Mouse (Mus musculus) layer of hippocampus, adult 2 months (tissue): ENCODE data around the gene Hfe. TPM values are rescaled to one million over a fixed set of nuclear protein-coding genes. Genes with fewer than 3 reads are reported as not detected.
A peak's percentile ranks its signal among the peaks of the same experiment; 100 is the strongest.
"Not testable (repeated sequence)": the region's sequence is repeated elsewhere in the genome, so short reads cannot be mapped to it uniquely, and the experiment has no call there.

Source experiments
- DNase-seq, 2 experiments: peaks; one replicate each; pipeline ENCODE4 v3.0.0; 2022; ENCODE audit warnings: low spot score in 2 of 2
- H3K27ac ChIP-seq: fragments of 200-600 bp; 2 replicates; pipeline ENCODE4 v1.8.1; 2022
- H3K4me3 ChIP-seq: fragments of 200-600 bp; 2 replicates; pipeline ENCODE4 v1.8.1; 2022; ENCODE audit warnings: mild to moderate bottlenecking
- CTCF ChIP-seq: fragments of 200-600 bp; conservative IDR thresholded peaks from 2 replicates; pipeline ENCODE4 v1.8.1; 2022; ENCODE audit warnings: antibody characterized with exemption, mild to moderate bottlenecking, moderate library complexity
- total RNA-seq, 2 experiments: library from RNA; stranded (reverse); gene quantifications; 2 replicates each; pipeline ENCODE4 v1.2.3; 2021

The Hfe gene
- total RNA-seq, 2 experiments from 2014 or later, result 3.2 to 3.6 TPM

DNA sequence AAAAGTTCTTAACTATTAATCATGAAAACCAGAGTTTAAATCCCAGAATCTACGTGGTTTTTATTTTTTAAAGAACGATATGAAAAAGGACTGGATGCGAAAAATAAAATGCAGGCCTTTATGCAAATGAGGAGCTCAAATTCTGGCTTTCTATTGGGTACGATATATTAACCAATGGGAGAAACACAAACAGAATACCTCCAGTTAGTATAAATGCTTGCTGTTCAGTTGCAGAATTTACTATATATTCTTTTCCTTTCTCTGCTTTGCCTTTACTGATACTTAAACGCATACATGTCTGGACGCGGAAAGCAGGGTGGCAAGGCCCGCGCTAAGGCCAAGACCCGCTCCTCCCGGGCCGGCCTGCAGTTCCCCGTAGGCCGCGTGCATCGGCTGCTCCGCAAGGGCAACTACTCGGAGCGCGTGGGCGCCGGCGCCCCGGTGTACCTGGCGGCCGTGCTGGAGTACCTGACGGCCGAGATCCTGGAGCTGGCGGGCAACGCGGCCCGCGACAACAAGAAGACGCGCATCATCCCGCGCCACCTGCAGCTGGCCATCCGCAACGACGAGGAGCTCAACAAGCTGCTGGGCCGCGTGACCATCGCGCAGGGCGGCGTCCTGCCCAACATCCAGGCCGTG is 40.3 kb upstream of the Hfe start, which contains the start of gene Hist1h2ab:
TSS of gene Hist1h2ab (plus strand) at position 288 of the 639 bp plus-strand sequence.
- DNase-seq, result not testable (repeated sequence)
- TF ChIP-seq CTCF, result peak; percentile 31
- peak within 1 kb of the TSS; percentile 58 for H3K4me3 ChIP-seq
- peak within 1 kb of the TSS; percentile 93 for H3K27ac ChIP-seq

DNA sequence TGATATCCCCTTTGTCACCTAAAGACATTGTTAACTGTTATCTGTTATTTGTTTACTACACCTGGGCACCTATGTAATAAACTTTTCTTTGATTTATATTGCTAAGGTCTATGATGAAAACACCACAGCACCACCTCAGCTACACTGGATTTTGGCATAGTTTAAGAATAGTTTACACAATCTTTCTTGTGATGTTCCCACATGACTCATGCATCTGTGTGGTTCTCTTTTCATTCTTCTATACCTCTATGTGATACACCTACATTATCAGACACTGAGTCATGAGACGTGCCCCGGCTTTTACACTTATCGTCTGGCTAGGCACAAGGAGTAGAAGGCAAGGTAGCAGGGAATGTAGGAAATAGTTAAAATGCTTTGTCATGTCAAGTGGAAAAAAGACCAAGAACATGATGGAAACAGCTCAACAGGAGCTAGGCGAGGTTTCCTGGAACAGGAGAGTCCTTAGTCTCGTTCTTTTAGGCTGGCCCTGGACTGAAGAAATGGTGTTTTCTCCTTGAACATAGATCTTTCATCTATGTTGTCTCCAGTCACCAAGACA is 39.0 kb upstream of the Hfe start:
- DNase-seq, result no peak
- Histone ChIP-seq H3K4me3 (no peak overlapping the region), H3K27ac (peak overlapping the region; percentile 93)

DNA sequence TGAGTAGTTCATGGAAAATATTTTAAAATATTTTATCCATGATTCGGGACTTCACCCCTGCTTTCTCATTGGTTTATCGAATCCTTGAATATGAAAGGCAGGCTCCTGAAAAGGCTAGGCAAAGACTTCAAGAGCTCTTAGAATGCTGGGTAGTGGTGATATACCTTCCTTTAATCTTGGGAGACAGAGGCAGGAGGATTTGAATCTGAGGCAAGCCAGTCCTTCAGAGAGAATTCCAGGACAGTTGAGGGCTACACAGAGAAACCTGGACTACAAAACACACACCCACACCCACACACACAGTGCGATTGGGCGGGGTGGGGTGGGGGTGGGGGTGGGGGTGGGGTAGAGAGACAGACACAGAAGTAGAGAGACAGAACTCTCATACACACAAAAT is 37.2 kb upstream of the Hfe start:
- no peak for TF ChIP-seq CTCF
- DNase-seq, result no peak
- Histone ChIP-seq H3K27ac (peak overlapping the region; percentile 91), H3K4me3 (no peak overlapping the region)

More for the DNA sequence above, 39.0 kb upstream of the Hfe start:
- TF ChIP-seq CTCF, result no peak

DNA sequence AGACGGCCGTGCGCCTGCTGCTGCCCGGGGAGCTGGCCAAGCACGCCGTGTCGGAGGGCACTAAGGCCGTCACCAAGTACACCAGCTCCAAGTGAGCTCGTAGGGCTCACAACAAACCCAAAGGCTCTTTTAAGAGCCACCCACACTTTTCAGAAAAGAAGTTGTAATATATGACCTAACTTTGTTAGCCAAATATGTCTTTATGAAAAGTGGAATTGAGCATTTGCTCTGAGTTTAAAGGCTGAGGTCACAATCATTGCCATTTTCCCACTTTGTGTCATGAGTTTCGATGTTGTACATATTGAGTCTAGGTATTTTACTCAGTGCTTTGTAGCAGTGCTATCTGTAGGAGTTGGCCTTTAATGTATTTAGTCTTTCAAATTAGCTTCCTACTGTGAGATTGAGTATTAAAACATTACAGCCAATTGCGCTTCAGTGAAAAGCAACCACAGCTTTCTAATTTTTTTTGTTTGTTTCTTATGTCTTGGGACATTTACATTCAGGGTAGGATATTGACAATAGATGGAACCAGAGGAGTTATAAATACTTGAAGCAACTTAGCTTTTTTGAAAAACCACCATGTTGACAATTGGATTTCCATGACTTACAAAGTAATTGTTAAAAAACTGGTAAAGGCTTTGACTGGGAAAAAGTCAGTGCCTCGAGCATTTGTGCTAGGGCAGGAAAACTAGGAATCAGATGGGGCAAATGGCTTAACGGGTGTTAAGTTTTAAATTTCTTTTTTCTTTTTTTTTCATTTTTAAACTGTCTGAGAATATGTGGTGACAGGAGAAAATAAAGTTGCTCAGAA is 36.6 kb upstream of the Hfe start:
- peak overlapping the region; percentile 91 for H3K27ac ChIP-seq
- TF ChIP-seq CTCF, result no peak
- peak overlapping the region; percentile 59 for H3K4me3 ChIP-seq
- DNase-seq, result no peak

DNA sequence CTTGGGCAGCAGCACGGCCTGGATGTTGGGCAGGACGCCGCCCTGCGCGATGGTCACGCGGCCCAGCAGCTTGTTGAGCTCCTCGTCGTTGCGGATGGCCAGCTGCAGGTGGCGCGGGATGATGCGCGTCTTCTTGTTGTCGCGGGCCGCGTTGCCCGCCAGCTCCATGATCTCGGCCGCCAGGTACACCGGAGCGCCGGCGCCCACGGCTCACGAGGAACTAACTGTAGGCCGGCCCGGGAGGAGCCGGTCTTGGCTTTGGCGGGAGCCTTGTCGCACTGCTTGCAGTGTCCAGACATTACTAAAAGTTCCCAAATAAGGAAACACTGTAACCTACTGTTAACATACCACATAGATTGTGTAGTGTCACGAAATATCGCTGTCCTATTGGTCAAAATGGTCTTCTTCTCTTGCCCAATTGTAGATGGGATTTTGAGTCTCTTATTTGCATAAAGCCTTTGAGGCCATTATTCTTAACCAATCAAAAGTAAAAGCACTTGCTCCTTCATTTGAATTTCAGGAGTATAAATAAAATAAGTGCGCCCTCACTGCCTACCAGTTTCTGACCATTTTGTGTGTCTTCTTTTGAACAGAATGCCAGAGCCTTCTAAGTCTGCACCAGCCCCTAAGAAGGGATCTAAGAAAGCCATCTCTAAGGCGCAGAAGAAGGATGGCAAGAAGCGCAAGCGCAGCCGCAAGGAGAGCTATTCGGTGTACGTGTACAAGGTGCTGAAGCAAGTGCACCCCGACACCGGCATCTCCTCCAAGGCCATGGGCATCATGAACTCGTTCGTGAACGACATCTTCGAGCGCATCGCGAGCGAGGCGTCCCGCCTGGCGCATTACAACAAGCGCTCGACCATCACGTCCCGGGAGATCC is 35.8 kb upstream of the Hfe start, which contains the start of gene Hist1h2bb:
TSS of gene Hist1h2bb (plus strand) at position 534 of the 880 bp plus-strand sequence.
- peak within 1 kb of the TSS; percentile 91 for H3K27ac ChIP-seq
- H3K4me3 ChIP-seq, result peak within 1 kb of the TSS; percentile 59
- TF ChIP-seq CTCF, result peak; percentile 50
- DNase-seq, result peak; percentile 52 to 87

DNA sequence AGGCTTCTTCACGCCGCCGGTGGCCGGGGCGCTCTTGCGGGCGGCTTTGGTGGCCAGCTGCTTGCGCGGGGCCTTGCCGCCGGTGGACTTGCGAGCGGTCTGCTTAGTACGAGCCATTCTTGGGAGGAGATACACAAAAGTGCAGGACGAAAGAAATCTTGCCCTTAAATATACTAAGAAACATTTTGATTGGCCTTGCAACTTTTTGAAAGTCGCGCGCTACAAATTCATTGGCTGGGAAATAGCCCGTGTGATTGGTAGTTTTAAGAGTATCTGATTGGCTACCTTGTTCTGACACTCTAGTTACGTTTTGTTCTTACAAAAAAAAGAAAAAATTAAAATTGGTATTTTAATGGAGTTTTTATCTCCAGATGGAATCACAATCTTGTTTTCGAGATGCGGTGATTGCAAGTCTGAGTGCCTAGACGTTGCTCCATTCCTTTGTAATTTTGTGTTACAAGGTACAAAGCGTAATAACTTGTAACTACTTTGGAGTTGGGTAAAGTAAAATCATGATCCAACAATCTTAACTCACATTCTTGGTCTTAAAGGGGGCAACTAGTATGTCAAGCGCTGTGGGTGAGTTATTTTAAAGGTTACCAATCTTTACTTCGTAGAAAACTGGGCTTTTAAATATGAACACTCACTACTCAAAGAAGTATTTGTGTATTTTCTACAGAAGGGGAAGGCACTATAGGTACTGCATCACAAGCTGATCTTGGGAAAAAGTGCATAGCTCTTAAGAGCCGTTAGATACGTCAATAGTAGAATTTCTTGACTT is 34.9 kb upstream of the Hfe start, which contains the start of gene Hist1h3c:
TSS of gene Hist1h3c (minus strand) at position 222 of the 781 bp plus-strand sequence.
- peak; percentile 33 for TF ChIP-seq CTCF
- peak within 1 kb of the TSS; percentile 59 for H3K4me3 ChIP-seq
- peak; percentile 82 to 83 for DNase-seq
- H3K27ac ChIP-seq, result peak within 1 kb of the TSS; percentile 91

DNA sequence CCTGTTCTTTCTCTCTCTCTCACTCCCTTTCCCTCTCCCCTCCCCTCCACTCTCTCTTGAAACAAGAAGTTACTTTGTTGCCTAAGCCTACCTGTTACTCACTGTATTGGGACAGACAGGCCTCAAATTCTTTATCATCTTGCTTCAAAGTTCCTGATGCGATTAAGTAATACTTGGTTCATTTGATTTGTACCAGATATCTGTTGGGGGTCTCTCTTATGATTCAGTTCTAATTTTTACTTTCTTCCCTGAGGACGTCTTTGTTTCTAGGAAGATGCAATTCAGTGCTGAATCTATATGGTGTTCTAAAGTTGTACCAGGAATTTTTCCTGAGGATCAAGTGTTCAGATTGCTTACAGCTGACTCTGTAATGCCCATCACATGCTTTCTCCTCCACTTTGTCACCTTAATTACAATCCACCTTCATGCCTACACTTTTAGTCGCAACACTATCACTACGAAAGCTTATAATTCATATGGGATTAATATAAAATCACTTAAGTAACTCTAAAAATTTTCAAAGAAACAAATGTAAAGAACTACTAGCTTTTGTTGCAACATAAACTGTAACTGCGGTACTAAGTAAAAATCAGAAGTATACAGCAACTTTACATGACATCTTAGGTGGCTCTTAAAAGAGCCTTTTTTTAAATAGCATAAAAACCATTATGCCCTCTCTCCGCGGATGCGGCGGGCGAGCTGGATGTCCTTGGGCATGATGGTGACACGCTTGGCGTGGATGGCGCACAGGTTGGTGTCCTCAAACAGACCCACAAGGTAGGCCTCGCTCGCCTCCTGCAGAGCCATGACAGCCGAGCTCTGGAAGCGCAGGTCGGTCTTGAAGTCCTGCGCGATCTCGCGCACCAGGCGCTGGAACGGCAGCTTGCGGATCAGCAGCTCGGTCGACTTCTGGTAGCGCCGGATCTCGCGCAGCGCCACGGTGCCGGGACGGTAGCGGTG is 34.0 kb upstream of the Hfe start:
- DNase-seq, result no peak
- Histone ChIP-seq H3K27ac (no peak overlapping the region), H3K4me3 (peak overlapping the region; percentile 59; the same call in 1 of the 2 replicates)
- no peak for TF ChIP-seq CTCF

DNA sequence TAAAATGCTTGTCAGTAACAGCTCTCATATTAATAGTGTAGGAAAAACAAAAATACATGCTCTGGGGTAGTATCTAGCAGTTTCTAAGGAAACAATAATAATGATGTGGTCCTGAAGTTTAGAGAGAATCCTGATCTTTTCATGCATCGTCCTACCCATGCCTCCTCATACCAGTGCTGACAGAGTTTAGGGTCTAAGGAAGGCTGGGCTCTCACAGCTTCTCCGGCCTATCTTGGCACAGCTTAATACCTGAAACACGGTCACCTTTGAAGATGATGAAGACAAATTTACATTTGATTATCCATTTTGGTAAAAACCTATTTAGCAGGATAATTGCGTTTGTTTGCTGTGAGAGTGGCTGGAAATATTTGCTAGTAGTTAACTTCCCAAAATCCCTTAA is 33.3 kb upstream of the Hfe start:
- no peak for DNase-seq
- Histone ChIP-seq H3K27ac (no peak overlapping the region), H3K4me3 (no peak overlapping the region)
- no peak for TF ChIP-seq CTCF

DNA sequence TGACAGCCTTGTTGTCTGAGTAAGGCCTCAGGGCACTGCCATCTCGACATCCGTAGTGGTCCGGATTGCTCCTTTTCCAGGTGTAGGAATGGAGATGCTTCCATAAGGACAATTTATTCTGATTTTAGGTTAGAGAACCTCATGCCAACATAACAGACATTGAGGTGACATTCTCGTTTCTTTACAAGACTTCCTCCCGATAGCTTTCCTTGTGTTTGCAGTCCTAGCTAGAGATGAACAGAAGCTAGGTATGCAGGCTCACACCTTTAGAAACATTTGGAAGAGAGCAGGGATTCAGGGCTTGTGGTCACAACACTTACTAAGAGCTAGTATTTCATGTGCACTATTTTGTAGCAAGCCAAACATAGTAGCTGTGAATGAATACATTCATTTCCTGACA is 32.6 kb upstream of the Hfe start:
- Histone ChIP-seq H3K27ac (no peak overlapping the region), H3K4me3 (no peak overlapping the region)
- no peak for TF ChIP-seq CTCF
- DNase-seq, result no peak

DNA sequence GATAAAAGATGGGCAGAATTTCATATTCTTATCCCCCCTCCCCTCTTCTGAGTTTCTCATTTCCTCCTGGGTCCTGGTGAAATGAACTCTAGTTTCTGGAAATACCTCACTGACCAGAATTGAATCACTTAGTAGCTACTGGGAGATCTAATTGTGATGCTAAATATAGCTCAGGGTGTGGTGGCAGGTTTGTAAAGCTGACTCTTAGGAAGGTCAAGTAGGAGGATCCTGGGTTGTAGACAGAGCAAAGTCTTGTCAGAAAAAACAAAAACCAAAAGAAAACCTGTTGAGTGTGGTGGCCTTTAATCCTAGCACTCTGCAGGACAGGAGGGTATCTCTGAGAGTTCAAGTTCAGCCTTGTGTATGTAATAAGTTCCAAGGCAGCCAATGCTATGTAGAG is 31.4 kb upstream of the Hfe start:
- H3K27ac ChIP-seq, result no peak overlapping the region

More for the DNA sequence above, 31.4 kb upstream of the Hfe start:
- H3K4me3 ChIP-seq, result no peak overlapping the region
- DNase-seq, result no peak
- no peak for TF ChIP-seq CTCF
